Mouse (Mus musculus): ENCODE results near the gene Map1a. TPM values are rescaled to one million over a fixed set of nuclear protein-coding genes. Genes with fewer than 3 reads are reported as not detected.

Map1a gene
- polyA plus RNA-seq, 1 experiment = 0.02 TPM

DNA sequence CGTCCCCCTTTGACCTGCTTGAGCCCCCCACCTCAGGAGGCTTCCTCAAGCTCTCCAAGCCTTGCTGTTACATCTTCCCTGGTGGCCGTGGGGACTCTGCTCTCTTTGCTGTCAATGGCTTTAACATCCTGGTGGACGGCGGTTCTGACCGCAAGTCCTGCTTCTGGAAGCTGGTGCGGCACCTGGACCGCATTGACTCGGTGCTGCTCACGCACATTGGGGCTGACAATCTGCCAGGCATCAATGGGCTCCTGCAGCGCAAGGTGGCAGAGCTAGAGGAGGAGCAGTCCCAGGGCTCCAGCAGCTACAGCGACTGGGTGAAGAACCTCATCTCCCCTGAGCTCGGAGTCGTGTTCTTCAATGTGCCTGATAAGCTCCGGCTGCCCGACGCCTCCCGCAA is 10.1 kb downstream of the Map1a start:
- peaks cover 11% of the 10 kb centered on the region for H3K4me1 ChIP-seq (ENCODE audit: control insufficient read depth)
- H3K4me3 ChIP-seq (replicated peaks) = no peak overlapping the region
- H3K27me3 ChIP-seq (ENCODE audit: control insufficient read depth) = peaks cover 74% of the 10 kb centered on the region
- TF ChIP-seq TAL1 (IDR thresholded peaks at IDR 0.05; ENCODE audit: low read length) = no peak
- TF ChIP-seq GATA1 (IDR thresholded peaks at IDR 0.05; ENCODE audit: low read length) = no peak
- H3K36me3 ChIP-seq (ENCODE audit: control insufficient read depth) = no peaks in the 10 kb centered on the region
- H3K9me3 ChIP-seq (ENCODE audit: control insufficient read depth, low read length) = no peaks in the 10 kb centered on the region

- Histone ChIP-seq H3K36me3 (ENCODE audit: control insufficient read depth) (no peaks in the 10 kb centered on the region), H3K9me3 (ENCODE audit: control insufficient read depth, low read length) (no peaks in the 10 kb centered on the region), H3K4me3 (replicated peaks) (no peak overlapping the region), H3K27me3 (ENCODE audit: control insufficient read depth) (peaks cover 69% of the 10 kb centered on the region), H3K4me1 (ENCODE audit: control insufficient read depth) (peaks cover 6% of the 10 kb centered on the region; the same call in 1 of the 2 replicates)
- TF ChIP-seq GATA1 (IDR thresholded peaks at IDR 0.05; ENCODE audit: low read length) (no peak), TAL1 (IDR thresholded peaks at IDR 0.05; ENCODE audit: low read length) (no peak)
Measured at GRCm38 (mm10) chr2:121300036-121300435, 10.6 kb downstream of the Map1a start.

- TF ChIP-seq TAL1 (IDR thresholded peaks at IDR 0.05; ENCODE audit: low read length) (no peak), GATA1 (IDR thresholded peaks at IDR 0.05; ENCODE audit: low read length) (no peak)
- Histone ChIP-seq H3K36me3 (ENCODE audit: control insufficient read depth) (no peaks in the 10 kb centered on the region), H3K9me3 (ENCODE audit: control insufficient read depth, low read length) (no peaks in the 10 kb centered on the region), H3K4me1 (ENCODE audit: control insufficient read depth) (no peaks in the 10 kb centered on the region), H3K27me3 (ENCODE audit: control insufficient read depth) (peaks cover 2% of the 10 kb centered on the region; the same call in 1 of the 2 replicates), H3K4me3 (replicated peaks) (no peak overlapping the region)
Measured at GRCm38 (mm10) chr2:121308997-121309416, 19.6 kb downstream of the Map1a start.

DNA sequence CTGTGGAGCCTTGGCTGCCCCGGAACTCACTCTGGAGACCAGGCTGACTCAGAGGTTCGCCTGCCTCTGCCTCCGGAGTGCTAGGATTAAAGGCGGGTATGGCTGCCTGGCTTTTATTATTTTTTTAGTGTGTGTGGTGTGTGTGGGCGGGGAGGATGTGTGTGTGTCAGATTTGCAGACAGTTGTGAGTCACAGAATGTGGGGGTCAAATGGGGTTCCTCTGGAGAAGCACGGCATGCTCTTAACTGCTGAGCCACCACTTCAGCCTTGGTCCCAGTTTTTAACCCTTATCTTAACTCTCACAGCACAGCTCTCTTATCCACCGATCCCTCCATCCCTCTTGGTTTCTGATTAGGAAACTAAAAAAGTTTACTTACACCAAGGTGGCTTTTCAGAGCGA is 26.9 kb downstream of the Map1a start:
- Histone ChIP-seq H3K36me3 (ENCODE audit: control insufficient read depth) (peaks cover 1% of the 10 kb centered on the region), H3K27me3 (ENCODE audit: control insufficient read depth) (no peaks in the 10 kb centered on the region), H3K4me3 (replicated peaks) (no peak overlapping the region), H3K4me1 (ENCODE audit: control insufficient read depth) (no peaks in the 10 kb centered on the region), H3K9me3 (ENCODE audit: control insufficient read depth, low read length) (no peaks in the 10 kb centered on the region)
- TF ChIP-seq TAL1 (IDR thresholded peaks at IDR 0.05; ENCODE audit: low read length) = no peak
- no peak for TF ChIP-seq GATA1 (IDR thresholded peaks at IDR 0.05; ENCODE audit: low read length)

GRCm38 (mm10) chr2:121323041-121323440 is 33.6 kb downstream of the Map1a start:
- TF ChIP-seq GATA1 (IDR thresholded peaks at IDR 0.05; ENCODE audit: low read length) (no peak), TAL1 (IDR thresholded peaks at IDR 0.05; ENCODE audit: low read length) (no peak)

GRCm38 (mm10) chr2:121323693-121324470 is 34.5 kb downstream of the Map1a start:
- Histone ChIP-seq H3K4me3 (replicated peaks) (no peak overlapping the region), H3K36me3 (ENCODE audit: control insufficient read depth) (peaks cover 8% of the 10 kb centered on the region), H3K27me3 (ENCODE audit: control insufficient read depth) (no peaks in the 10 kb centered on the region), H3K4me1 (ENCODE audit: control insufficient read depth) (no peaks in the 10 kb centered on the region), H3K9me3 (ENCODE audit: control insufficient read depth, low read length) (no peaks in the 10 kb centered on the region)
- no peak for TF ChIP-seq TAL1 (IDR thresholded peaks at IDR 0.05; ENCODE audit: low read length)
- no peak for TF ChIP-seq GATA1 (IDR thresholded peaks at IDR 0.05; ENCODE audit: low read length)

More at GRCm38 (mm10) chr2:121323041-121323440, 33.6 kb downstream of the Map1a start:
- Histone ChIP-seq H3K9me3 (ENCODE audit: control insufficient read depth, low read length) (no peaks in the 10 kb centered on the region), H3K36me3 (ENCODE audit: control insufficient read depth) (peaks cover 8% of the 10 kb centered on the region), H3K4me1 (ENCODE audit: control insufficient read depth) (no peaks in the 10 kb centered on the region), H3K27me3 (ENCODE audit: control insufficient read depth) (no peaks in the 10 kb centered on the region), H3K4me3 (replicated peaks) (no peak overlapping the region)

- no peak for TF ChIP-seq TAL1 (IDR thresholded peaks at IDR 0.05; ENCODE audit: low read length)
- no peak for TF ChIP-seq GATA1 (IDR thresholded peaks at IDR 0.05; ENCODE audit: low read length)
- peaks cover 14% of the 10 kb centered on the region for H3K36me3 ChIP-seq (ENCODE audit: control insufficient read depth)
- no peaks in the 10 kb centered on the region for H3K27me3 ChIP-seq (ENCODE audit: control insufficient read depth)
- no peak overlapping the region for H3K4me3 ChIP-seq (replicated peaks)
- H3K9me3 ChIP-seq (ENCODE audit: control insufficient read depth, low read length) = no peaks in the 10 kb centered on the region
- no peaks in the 10 kb centered on the region for H3K4me1 ChIP-seq (ENCODE audit: control insufficient read depth)
Measured at GRCm38 (mm10) chr2:121329492-121329891, 40.1 kb downstream of the Map1a start.

DNA sequence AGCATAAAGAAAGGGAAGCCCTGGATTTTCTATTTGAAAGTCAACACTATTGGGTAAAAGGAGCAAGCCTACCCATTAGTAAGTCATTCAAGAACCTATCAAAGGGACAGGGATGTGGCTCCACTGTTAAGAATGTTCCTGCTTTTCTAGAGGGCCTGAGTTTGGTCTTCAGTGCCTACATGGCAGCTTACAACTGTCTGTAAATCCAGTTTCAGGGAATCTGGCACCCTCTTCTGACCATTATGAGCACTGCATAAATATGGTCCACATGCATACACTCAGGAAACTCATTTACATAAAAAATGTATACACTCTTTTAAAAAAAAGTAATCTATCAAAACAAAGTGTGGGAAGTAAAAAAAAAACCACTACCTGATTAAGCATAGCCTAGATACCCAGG is 49.7 kb downstream of the Map1a start:
- TF ChIP-seq TAL1 (IDR thresholded peaks at IDR 0.05; ENCODE audit: low read length) = no peak
- no peak for TF ChIP-seq GATA1 (IDR thresholded peaks at IDR 0.05; ENCODE audit: low read length)
- Histone ChIP-seq H3K27me3 (ENCODE audit: control insufficient read depth) (no peaks in the 10 kb centered on the region), H3K36me3 (ENCODE audit: control insufficient read depth) (peaks cover 31% of the 10 kb centered on the region), H3K4me3 (replicated peaks) (no peak overlapping the region), H3K4me1 (ENCODE audit: control insufficient read depth) (no peaks in the 10 kb centered on the region), H3K9me3 (ENCODE audit: control insufficient read depth, low read length) (no peaks in the 10 kb centered on the region)

DNA sequence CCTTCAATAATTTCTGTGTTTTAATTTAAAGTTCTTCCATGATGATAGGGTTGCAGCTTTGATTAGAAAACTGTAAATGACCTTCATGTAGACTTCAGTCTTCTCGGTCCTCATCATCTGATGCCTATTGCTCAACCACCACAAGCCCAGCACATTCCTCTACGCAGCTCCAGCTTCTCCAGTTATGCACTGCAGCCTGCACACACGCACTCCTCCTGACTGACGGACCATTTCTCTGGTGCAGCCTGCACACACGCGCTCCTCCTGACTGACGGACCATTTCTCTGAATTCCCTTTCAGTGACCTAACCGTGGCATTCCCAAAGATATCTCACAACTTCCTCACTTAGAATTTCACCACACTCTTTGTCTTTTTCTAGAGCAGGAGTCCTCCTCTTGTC is 63.8 kb downstream of the Map1a start:
- H3K4me3 ChIP-seq (replicated peaks) = no peak overlapping the region
- TF ChIP-seq TAL1 (IDR thresholded peaks at IDR 0.05; ENCODE audit: low read length) = no peak
- no peak for TF ChIP-seq GATA1 (IDR thresholded peaks at IDR 0.05; ENCODE audit: low read length)

More for the DNA sequence above, 63.8 kb downstream of the Map1a start:
- peaks cover 16% of the 10 kb centered on the region for H3K4me1 ChIP-seq (ENCODE audit: control insufficient read depth)
- H3K27me3 ChIP-seq (ENCODE audit: control insufficient read depth) = peaks cover 44% of the 10 kb centered on the region
- peaks cover 14% of the 10 kb centered on the region for H3K36me3 ChIP-seq (ENCODE audit: control insufficient read depth)
- H3K9me3 ChIP-seq (ENCODE audit: control insufficient read depth, low read length) = no peaks in the 10 kb centered on the region
